Mouse (Mus musculus) midbrain, embryonic 14.5 days (tissue): ENCODE data around the gene Aspn. TPM values are rescaled to one million over a fixed set of nuclear protein-coding genes. Genes with fewer than 3 reads are reported as not detected.

Source experiments
- ATAC-seq: fragments of 200-750 bp; cut with Nextera tagmentation; 2 replicates; pipeline ENCODE4 v1.8.0; 2017; ENCODE audit warnings: moderate number of reproducible peaks, moderate library complexity; ENCODE audit not compliant: low FRiP score, low TSS enrichment
- DNase-seq: peaks from one replicate; pipeline ENCODE4 v3.0.0-alpha.2; 2015
- H3K27ac ChIP-seq: fragments of 300-500 bp; sonication (generic); replicated peaks from 2 replicates; pipeline ENCODE4 v1.5.1; 2014; ENCODE audit warnings: mild to moderate bottlenecking, low read depth, low read length, moderate library complexity
- H3K27me3 ChIP-seq: fragments of 300-500 bp; sonication (generic); 2 replicates; pipeline ENCODE4 v1.6.1; 2014; ENCODE audit warnings: low read length, control low read depth, mixed read lengths; ENCODE audit not compliant: control insufficient read depth, insufficient read depth
- H3K36me3 ChIP-seq: fragments of 300-500 bp; sonication (generic); 2 replicates; pipeline ENCODE4 v1.6.1; 2014; ENCODE audit warnings: low read length, control low read depth; ENCODE audit not compliant: control insufficient read depth, insufficient read depth
- H3K4me1 ChIP-seq: fragments of 300-500 bp; sonication (generic); 2 replicates; pipeline ENCODE4 v1.6.1; 2014; ENCODE audit warnings: mild to moderate bottlenecking, antibody characterized with exemption, low read length, control low read depth; ENCODE audit not compliant: control insufficient read depth, insufficient read depth
- H3K4me2 ChIP-seq: fragments of 300-500 bp; sonication (generic); 2 replicates; pipeline ENCODE4 v1.6.1; 2014; ENCODE audit warnings: mild to moderate bottlenecking, low read length, moderate library complexity
- H3K4me3 ChIP-seq: fragments of 300-500 bp; sonication (generic); replicated peaks from 2 replicates; pipeline ENCODE4 v1.5.1; 2014; ENCODE audit warnings: low read depth, low read length
- H3K9ac ChIP-seq: fragments of 300-500 bp; sonication (generic); replicated peaks from 2 replicates; pipeline ENCODE4 v1.6.1; 2014; ENCODE audit warnings: mild to moderate bottlenecking, low read length, moderate library complexity
- H3K9me3 ChIP-seq: fragments of 300-500 bp; sonication (generic); 2 replicates; pipeline ENCODE4 v1.6.1; 2016; ENCODE audit warnings: low read length, control low read depth, mixed read lengths; ENCODE audit not compliant: control insufficient read depth
- WGBS: fragments of 180-500 bp; shearing (Covaris S2); extraction: QIAGEN DNeasy Blood & Tissue Kit; methylation state at CpG from one replicate; pipeline ENCODE4 v1.1.7; 2014; 5-methylcytosine and 5-hydroxymethylcytosine counted together
- polyA plus RNA-seq: library from polyadenylated mRNA; unstranded; fragments of >200 nt; fragmentation: Nextera tagmentation; extraction: Ambion mirVana; gene quantifications from 2 replicates; pipeline ENCODE4 v1.2.1, GENCODE M21; 2014

Aspn gene
- 0.27 and 0.88 TPM in 2 replicates for polyA plus RNA-seq

DNA sequence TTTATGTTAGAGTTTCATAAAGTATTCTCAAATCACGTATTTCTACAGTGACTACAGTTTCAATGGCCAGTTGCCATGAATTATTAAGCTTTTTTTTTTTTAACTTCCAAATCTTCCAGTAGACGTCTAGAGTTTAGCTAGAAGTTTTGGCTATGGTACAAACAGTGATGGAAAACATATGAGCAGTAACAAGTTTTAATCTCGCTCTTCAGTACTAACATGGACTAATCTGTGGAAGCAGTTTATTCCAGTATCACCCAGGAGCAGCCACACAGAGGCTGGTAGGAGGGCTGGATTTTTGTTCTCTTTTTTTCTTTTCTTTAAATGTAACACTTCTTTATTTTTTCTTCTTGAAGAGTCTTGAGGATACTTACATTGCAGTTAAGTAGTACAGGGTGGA is at the start of gene Aspn:
Aspn (plus strand) TSS at position 165 of the 400 bp plus-strand sequence.
- no peaks in the 10 kb centered on the region for H3K27me3 ChIP-seq
- H3K4me2 ChIP-seq = no peak within 1 kb of the TSS
- WGBS = 89% methylated on average over 3 of the region's 3 CpGs
- no peak for ATAC-seq
- H3K4me3 ChIP-seq = no peak within 1 kb of the TSS
- H3K4me1 ChIP-seq = no peaks in the 10 kb centered on the region
- H3K9me3 ChIP-seq = no peaks in the 10 kb centered on the region
- H3K9ac ChIP-seq = no peak within 1 kb of the TSS
- H3K36me3 ChIP-seq = no peaks in the 10 kb centered on the region
- no peak for DNase-seq
- no peak within 1 kb of the TSS for H3K27ac ChIP-seq

DNA sequence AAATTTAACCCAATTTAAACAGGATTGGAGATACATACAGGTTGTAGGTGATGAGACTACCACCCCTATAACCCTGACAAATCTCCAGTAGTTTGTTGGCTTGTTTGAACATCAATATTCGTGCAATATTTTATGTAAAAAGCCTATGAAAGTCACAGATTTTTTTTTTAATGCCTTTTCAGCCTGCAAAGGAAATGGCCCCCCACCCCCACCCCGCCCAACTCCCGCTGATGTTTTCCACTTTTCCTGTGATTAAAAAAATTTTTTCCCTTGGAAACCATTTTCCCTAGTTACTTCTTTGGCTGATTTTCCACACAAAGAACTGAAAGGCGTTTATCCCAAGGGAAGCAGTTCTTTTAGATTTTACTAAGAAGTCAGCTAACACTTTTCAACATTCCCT is 39.7 kb upstream of the Aspn start, which contains the start of gene Ecm2:
Ecm2 (plus strand) TSS at position 301 of the 400 bp plus-strand sequence.
- Histone ChIP-seq H3K36me3 (no peaks in the 10 kb centered on the region), H3K4me2 (no peak within 1 kb of the TSS), H3K27me3 (no peaks in the 10 kb centered on the region), H3K9me3 (no peaks in the 10 kb centered on the region), H3K27ac (no peak within 1 kb of the TSS), H3K4me3 (no peak within 1 kb of the TSS), H3K9ac (no peak within 1 kb of the TSS), H3K4me1 (no peaks in the 10 kb centered on the region)
- no peak for ATAC-seq
- peak; percentile 8 for DNase-seq
- WGBS = 20% methylated on average over 4 of the region's 4 CpGs

DNA sequence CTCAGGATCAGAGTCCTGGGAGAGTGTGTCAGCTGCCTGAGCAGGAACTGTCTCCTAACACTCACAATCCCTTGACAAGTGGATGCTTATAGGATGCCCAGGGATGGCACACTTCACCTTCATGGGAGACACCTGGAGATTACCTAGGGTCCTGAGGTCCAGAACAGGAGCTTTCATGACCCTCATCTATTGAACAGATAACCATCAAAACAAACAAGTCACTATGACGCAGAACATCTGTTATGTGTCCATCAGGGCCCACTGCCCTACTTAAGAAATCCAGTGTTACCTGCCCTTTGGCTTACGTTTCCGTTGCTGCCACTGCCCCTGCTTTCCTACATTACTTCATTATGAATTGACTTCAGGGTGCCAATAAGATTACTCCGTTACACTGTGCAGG is 38.5 kb upstream of the Aspn start:
- H3K9ac ChIP-seq = no peak overlapping the region
- H3K4me1 ChIP-seq = no peaks in the 10 kb centered on the region
- DNase-seq = no peak
- H3K4me3 ChIP-seq = no peak overlapping the region
- H3K4me2 ChIP-seq = no peak overlapping the region
- no peak overlapping the region for H3K27ac ChIP-seq
- H3K36me3 ChIP-seq = no peaks in the 10 kb centered on the region
- H3K9me3 ChIP-seq = no peaks in the 10 kb centered on the region
- H3K27me3 ChIP-seq = no peaks in the 10 kb centered on the region
- ATAC-seq = no peak
- WGBS = 85% methylated on average over 4 of the region's 4 CpGs

DNA sequence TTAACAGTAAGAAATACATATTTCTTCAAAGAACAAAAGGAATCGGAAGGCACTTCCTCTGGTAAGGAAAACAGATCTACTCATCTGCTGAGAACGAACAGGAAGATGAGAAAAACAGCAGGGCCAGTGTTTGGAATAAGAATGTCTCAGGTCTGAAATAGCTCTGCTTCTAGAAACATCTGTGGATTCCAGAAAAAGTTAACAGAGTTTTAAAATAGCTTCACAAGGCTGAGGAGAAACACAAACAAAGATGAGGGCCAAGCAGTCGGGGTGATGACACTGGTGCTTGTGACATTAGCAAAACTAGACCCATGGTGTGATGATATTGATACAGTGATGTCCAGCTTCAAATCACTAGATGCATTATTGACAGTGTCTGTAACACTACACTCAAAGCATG is 37.1 kb upstream of the Aspn start:
- H3K36me3 ChIP-seq = no peaks in the 10 kb centered on the region
- DNase-seq = no peak
- H3K27me3 ChIP-seq = no peaks in the 10 kb centered on the region
- H3K4me2 ChIP-seq = no peak overlapping the region
- H3K9ac ChIP-seq = no peak overlapping the region
- ATAC-seq = no peak
- H3K4me3 ChIP-seq = no peak overlapping the region
- no peaks in the 10 kb centered on the region for H3K9me3 ChIP-seq
- no peaks in the 10 kb centered on the region for H3K4me1 ChIP-seq
- no peak overlapping the region for H3K27ac ChIP-seq
- WGBS = 88% methylated on average over 3 of the region's 3 CpGs

DNA sequence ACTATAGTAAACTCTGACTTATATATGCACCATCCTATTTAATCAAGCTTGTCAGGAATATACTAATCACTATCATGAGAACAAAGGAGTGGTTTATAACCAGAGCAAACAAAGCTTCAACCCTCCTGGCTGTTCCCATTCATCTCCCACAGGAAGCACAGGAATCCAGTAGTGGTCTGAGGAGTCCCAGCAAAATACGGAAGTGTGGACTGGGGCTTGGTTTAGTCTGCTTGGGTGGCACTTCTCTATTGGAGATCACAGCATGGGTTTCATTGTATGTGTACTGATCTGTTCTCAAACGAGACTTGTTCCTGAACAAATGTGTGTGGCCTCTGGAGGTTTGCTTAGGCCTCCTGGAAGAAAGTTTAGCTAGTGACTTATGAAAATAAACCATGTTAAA is 25.5 kb upstream of the Aspn start:
- WGBS = 37% methylated on average over 2 of the region's 2 CpGs
- H3K36me3 ChIP-seq = no peaks in the 10 kb centered on the region
- H3K27me3 ChIP-seq = no peaks in the 10 kb centered on the region
- H3K9ac ChIP-seq = no peak overlapping the region
- H3K4me2 ChIP-seq = no peak overlapping the region
- H3K9me3 ChIP-seq = no peaks in the 10 kb centered on the region
- no peaks in the 10 kb centered on the region for H3K4me1 ChIP-seq
- no peak for DNase-seq
- no peak for ATAC-seq
- no peak overlapping the region for H3K4me3 ChIP-seq
- no peak overlapping the region for H3K27ac ChIP-seq

DNA sequence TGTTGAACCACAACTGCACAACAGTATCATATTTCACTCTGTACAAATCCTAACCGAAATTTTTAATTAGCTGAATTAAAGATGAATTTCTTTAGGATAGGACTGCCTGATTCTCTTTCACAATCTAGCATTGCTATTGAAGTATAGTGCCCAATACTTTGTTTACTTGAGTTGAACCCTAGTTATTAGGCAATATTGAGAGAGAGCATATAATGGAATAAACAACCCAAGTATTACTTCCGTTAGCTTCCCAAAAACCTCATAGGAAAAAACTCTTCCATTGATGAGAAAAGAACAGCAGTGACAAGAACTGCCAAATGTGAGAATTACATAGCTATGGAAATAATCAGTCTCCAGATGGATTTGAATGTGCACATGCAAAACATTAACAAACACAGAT is 18.0 kb upstream of the Aspn start:
- no peaks in the 10 kb centered on the region for H3K9me3 ChIP-seq
- H3K36me3 ChIP-seq = no peaks in the 10 kb centered on the region
- DNase-seq = no peak
- WGBS = 88% methylated on average over 2 of the region's 2 CpGs
- H3K9ac ChIP-seq = no peak overlapping the region
- H3K4me3 ChIP-seq = no peak overlapping the region
- no peaks in the 10 kb centered on the region for H3K27me3 ChIP-seq
- no peaks in the 10 kb centered on the region for H3K4me1 ChIP-seq
- no peak overlapping the region for H3K27ac ChIP-seq
- ATAC-seq = no peak
- no peak overlapping the region for H3K4me2 ChIP-seq

DNA sequence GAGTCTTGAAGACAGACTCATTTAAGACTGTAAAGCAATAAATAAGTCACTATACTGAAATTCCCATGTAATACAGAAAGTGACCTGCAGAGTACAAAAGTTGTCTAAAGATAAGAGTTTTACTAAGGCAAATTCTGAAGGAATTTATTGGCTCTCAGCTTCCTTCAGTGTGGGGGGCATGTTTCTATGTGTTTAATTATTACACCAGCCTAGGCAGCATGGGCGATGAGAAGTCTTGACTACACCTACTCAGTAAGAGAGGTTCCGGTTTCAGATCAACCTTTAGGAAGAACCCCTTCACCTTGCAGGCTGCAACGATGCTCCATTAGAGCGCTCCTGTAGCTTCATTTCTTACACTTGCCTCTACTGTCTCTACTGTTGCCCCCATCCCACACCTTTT is 13.6 kb upstream of the Aspn start:
- H3K36me3 ChIP-seq = no peaks in the 10 kb centered on the region
- ATAC-seq (no peak), DNase-seq (no peak)
- H3K9ac ChIP-seq = no peak overlapping the region
- H3K4me2 ChIP-seq = no peak overlapping the region
- H3K4me3 ChIP-seq = no peak overlapping the region
- H3K4me1 ChIP-seq = no peaks in the 10 kb centered on the region
- H3K27ac ChIP-seq = no peak overlapping the region
- H3K9me3 ChIP-seq = no peaks in the 10 kb centered on the region
- no peaks in the 10 kb centered on the region for H3K27me3 ChIP-seq
- over 99% methylated on average over 4 of the region's 4 CpGs for WGBS

DNA sequence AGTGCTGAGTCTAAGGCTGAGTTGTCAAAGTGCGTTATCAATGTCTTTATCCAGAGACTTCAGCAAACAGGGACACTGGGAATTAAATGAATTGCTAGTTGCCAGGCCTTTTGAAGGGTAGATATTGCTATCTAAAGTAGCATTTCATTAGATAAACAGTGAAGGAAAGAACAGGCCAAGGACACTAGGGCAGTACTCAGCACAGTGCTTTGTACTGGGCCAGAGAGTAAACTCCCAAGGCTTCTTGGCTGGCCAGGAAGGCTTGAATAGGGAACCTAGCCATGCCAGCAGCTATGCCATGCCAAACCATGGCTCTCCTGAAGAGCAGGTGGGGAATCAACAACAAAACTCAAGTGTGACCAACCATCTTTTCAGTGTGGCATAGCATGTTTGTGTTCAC is 7.3 kb upstream of the Aspn start:
- ATAC-seq (no peak), DNase-seq (no peak)
- no peak overlapping the region for H3K9ac ChIP-seq
- no peaks in the 10 kb centered on the region for H3K27me3 ChIP-seq
- no peaks in the 10 kb centered on the region for H3K4me1 ChIP-seq
- H3K36me3 ChIP-seq = no peaks in the 10 kb centered on the region
- 94% methylated on average over 1 of the region's 1 CpGs for WGBS
- H3K4me3 ChIP-seq = no peak overlapping the region
- H3K9me3 ChIP-seq = no peaks in the 10 kb centered on the region
- H3K27ac ChIP-seq = no peak overlapping the region
- H3K4me2 ChIP-seq = no peak overlapping the region

DNA sequence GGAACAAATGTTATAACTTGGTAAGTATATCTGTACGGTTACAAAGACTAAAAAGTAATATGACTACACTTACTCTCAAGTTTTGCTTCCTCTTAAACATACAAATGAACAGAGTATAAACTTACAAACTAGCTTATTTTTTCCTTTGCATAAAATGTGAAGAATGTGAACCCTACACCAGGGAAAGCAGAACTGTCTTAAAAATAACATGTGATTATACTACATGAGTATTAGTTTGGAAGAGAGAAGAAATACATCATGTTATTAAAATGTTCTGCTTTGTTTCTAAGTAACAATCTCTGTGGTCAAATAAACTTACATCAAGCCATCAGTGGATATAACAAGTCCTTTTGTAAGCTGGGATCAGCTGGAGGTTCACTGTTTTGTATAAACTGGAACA is 5.5 kb upstream of the Aspn start:
- Histone ChIP-seq H3K27me3 (no peaks in the 10 kb centered on the region), H3K4me1 (no peaks in the 10 kb centered on the region), H3K4me3 (no peak overlapping the region), H3K9me3 (no peaks in the 10 kb centered on the region), H3K4me2 (no peak overlapping the region), H3K9ac (no peak overlapping the region), H3K27ac (no peak overlapping the region), H3K36me3 (no peaks in the 10 kb centered on the region)
- ATAC-seq = no peak
- DNase-seq = no peak
- WGBS = 90% methylated on average over 1 of the region's 1 CpGs
